Mouse (Mus musculus) embryonic fibroblast, embryonic 13.5 days (primary cell): ENCODE data around the gene Gm5269.

ENCODE experiments used
- CTCF ChIP-seq: IDR thresholded peaks from 2 replicates; pipeline ENCODE4 v1.5.1; 2011; ENCODE audit warnings: mild to moderate bottlenecking, control low read depth, low read length, moderate library complexity, borderline replicate concordance; ENCODE audit not compliant: insufficient read depth
- POLR2A ChIP-seq: IDR thresholded peaks from 2 replicates; pipeline ENCODE4 v1.6.1; 2011; ENCODE audit warnings: low read depth, mild to moderate bottlenecking, control low read depth, low read length, moderate library complexity

- no peak for TF ChIP-seq CTCF
- TF ChIP-seq POLR2A: no peak
Observed at GRCm38 (mm10) chr1:45883378-45883777, 6.7 kb downstream of the Gm5269 start.
